13 mouse cellular contexts compared by ENCODE assay signal in the genomic region with DNA sequence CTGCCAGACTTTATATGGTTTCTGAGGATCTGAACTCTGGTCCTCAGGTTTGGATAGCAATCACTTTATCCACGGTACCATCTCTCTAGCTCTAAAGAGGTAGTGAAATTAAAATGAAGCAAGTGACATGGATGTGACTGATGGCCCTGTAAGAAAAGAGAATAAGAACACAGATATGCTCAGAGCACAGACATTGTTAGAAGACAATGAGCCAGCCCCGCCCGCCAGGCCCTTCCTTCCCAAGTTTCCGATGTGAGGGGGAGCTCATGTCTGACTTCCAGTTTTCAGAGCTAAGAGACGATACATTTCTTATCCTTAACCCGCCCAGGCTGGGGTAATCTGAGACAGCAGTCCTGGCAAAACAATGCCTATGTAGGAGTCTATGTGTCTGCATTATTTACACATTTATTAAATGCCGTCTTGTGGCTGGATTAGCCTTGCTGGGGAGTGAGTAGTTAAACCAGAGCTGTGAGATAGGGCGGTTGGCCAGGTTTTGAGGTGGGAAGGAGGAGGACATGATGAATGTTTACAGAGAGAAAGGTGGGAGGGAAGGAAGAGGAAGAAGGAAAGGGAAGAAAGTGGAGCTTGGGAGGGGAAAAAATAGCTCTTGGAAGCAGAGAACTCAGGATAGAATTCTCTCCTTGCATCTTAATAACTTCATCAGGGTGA.
DNase-seq lines count a peak whose midpoint lies in the region; ATAC-seq and TF ChIP-seq lines count a peak whose summit lies in the region.
"Had no signal": no experiment of that assay in that cellular context is flagged by ENCODE, and none has a peak within 500 bp of the region (broad histone marks: within the 10 kb centered on the region; RNA-seq: fewer than 3 reads in every experiment).

No protein-coding gene starts in this region.

- no peak overlapping the region for H3K27ac ChIP-seq in lung, postnatal 0 days (ENCODE audit: low read length)
- no peak overlapping the region for H3K27ac ChIP-seq in liver, postnatal 0 days (ENCODE audit: low read depth)
- H3K27ac ChIP-seq: embryonic facial prominence, embryonic 13.5 days; limb, embryonic 15.5 days had no signal

- ATAC-seq in lung, postnatal 0 days = peak; percentile 80
- ATAC-seq in liver, postnatal 0 days = no peak
- ATAC-seq: forebrain, postnatal 0 days had no signal

- TF ChIP-seq EP300 in lung, postnatal 0 days (IDR thresholded peaks at IDR 0.05) = 0 out of 2 replicates have a peak, but pooled peaks have one; percentile 52
- no peak for TF ChIP-seq EP300 in liver, postnatal 0 days (IDR thresholded peaks at IDR 0.05; ENCODE audit: low read depth)

- no peaks in the 10 kb centered on the region for H3K27me3 ChIP-seq in lung, postnatal 0 days (replicated peaks; ENCODE audit: insufficient read depth, low read length)
- no peaks in the 10 kb centered on the region for H3K27me3 ChIP-seq in liver, postnatal 0 days (ENCODE audit: insufficient read depth, low read length)
- H3K27me3 ChIP-seq: embryonic facial prominence, embryonic 13.5 days; limb, embryonic 15.5 days had no signal

- no peak for TF ChIP-seq CTCF in lung, postnatal 0 days (IDR thresholded peaks at IDR 0.05)
- TF ChIP-seq CTCF in liver, postnatal 0 days (IDR thresholded peaks at IDR 0.05; ENCODE audit: low read depth) = no peak

- H3K4me1 ChIP-seq in lung, postnatal 0 days (ENCODE audit: insufficient read depth, low read depth, low read length) = no peaks in the 10 kb centered on the region
- no peaks in the 10 kb centered on the region for H3K4me1 ChIP-seq in liver, postnatal 0 days (ENCODE audit: insufficient read depth)

- H3K4me3 ChIP-seq in lung, postnatal 0 days (ENCODE audit: low read depth, low read length) = no peak overlapping the region
- no peak overlapping the region for H3K4me3 ChIP-seq in liver, postnatal 0 days (ENCODE audit: low read depth, low read length)
- H3K4me3 ChIP-seq: embryonic facial prominence, embryonic 13.5 days; limb, embryonic 15.5 days; myocyte had no signal

- no peak overlapping the region for H3K9ac ChIP-seq in lung, postnatal 0 days (replicated peaks; ENCODE audit: low read depth)
- no peak overlapping the region for H3K9ac ChIP-seq in liver, postnatal 0 days (replicated peaks)
- H3K9ac ChIP-seq: embryonic facial prominence, embryonic 13.5 days; forebrain, postnatal 0 days; limb, embryonic 15.5 days had no signal

- intact Hi-C loops in left cerebral cortex, postnatal 4 days (cut with DNase I) = no loop called here
- intact Hi-C loops in heart, postnatal 14 days (cut with DNase I) = no loop called here

- DNase-seq in adrenal gland, postnatal 10 days = peak; percentile 25
- DNase-seq in adrenal gland, adult 8-10 months = no peak
- DNase-seq in left cerebral cortex, adult 18-20 months (ENCODE audit: low spot score in 2 of 2) = peak; percentile 45 to 55
- DNase-seq in left cerebral cortex, postnatal 4 days = no peak
- peak; percentile 24 to 40 for DNase-seq in heart, postnatal 14 days
- DNase-seq in lung, postnatal 0 days (ENCODE audit: low spot score) = peak; percentile 42
- no peak for DNase-seq in liver, postnatal 0 days
- no peak for DNase-seq in adrenal gland, postnatal 14 days
- DNase-seq: cerebellum, adult 9-11 months; forebrain, postnatal 0 days had no signal

- H3K4me2 ChIP-seq in lung, postnatal 0 days (replicated peaks; ENCODE audit: low read depth, low read length) = no peak overlapping the region
- H3K4me2 ChIP-seq in liver, postnatal 0 days (ENCODE audit: low read depth, low read length) = no peak overlapping the region
- H3K4me2 ChIP-seq: embryonic facial prominence, embryonic 13.5 days; limb, embryonic 15.5 days had no signal

- no peaks in the 10 kb centered on the region for H3K9me3 ChIP-seq in lung, postnatal 0 days (ENCODE audit: low read length)
- no peaks in the 10 kb centered on the region for H3K9me3 ChIP-seq in liver, postnatal 0 days (ENCODE audit: low read length)
- H3K9me3 ChIP-seq: embryonic facial prominence, embryonic 13.5 days; limb, embryonic 15.5 days had no signal

- H3K36me3 ChIP-seq in lung, postnatal 0 days (ENCODE audit: insufficient read depth, low read length) = no peaks in the 10 kb centered on the region
- no peaks in the 10 kb centered on the region for H3K36me3 ChIP-seq in liver, postnatal 0 days (replicated peaks; ENCODE audit: insufficient read depth, low read length)
- H3K36me3 ChIP-seq: embryonic facial prominence, embryonic 13.5 days; limb, embryonic 15.5 days had no signal

- WGBS in lung, postnatal 0 days = 42% methylated on average over 8 of the region's 8 CpGs
- 49% methylated on average over 8 of the region's 8 CpGs for WGBS in liver, postnatal 0 days (ENCODE audit: insufficient replicate concordance)

Comparison
In these comparisons a context has a peak if more than half of its experiments do, and no peak if none do; other contexts are left out.
1. DNase-seq: peak in adrenal gland, postnatal 10 days (single experiment), left cerebral cortex, adult 18-20 months (2 of 2), heart, postnatal 14 days (2 of 2) and lung, postnatal 0 days (single experiment); none in adrenal gland, adult 8-10 months (single experiment), left cerebral cortex, postnatal 4 days (single experiment), liver, postnatal 0 days (single experiment) and adrenal gland, postnatal 14 days (single experiment).